In the genomic region with DNA sequence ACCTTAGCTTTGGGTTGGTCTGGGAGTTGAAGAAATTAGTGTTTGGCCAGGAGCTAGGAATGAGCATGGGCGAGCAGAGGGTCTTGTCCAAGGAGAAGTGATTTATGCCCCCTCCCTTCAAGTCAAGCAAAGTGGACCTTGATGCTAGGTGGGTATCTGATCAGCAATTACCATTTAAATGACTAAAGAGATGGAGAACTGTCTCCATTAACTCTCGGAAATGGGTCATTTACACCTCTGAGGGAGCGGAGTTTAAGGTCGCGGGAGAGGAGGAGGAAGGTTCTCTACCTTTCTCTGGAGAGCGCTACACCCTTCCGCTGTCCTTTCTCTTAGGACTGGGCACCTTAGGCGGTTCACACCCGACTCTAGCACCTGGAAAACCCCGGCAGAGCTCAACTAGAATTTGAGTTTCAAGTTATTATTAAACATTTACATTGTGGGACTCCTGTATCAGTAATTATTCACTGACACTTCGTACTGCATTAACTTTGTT, we compare ENCODE assay signal across 7 mouse cellular contexts. TPM values are rescaled to one million over a fixed set of nuclear protein-coding genes. Genes with fewer than 3 reads are reported as not detected.
DNase-seq lines count a peak whose midpoint lies in the region; ATAC-seq and TF ChIP-seq lines count a peak whose summit lies in the region.

A gene (minus strand): TSS at position 97 of the 493 bp plus-strand sequence.

- no peaks in the 10 kb centered on the region for H3K36me3 ChIP-seq in forebrain, postnatal 0 days (ENCODE audit: insufficient read depth)
- no peaks in the 10 kb centered on the region for H3K36me3 ChIP-seq in limb, embryonic 11.5 days (ENCODE audit: control insufficient read depth, insufficient read depth, low read length)
- no peaks in the 10 kb centered on the region for H3K36me3 ChIP-seq in stomach, postnatal 0 days (ENCODE audit: control insufficient read depth, insufficient read depth, low read length)

- H3K4me2 ChIP-seq in forebrain, postnatal 0 days (ENCODE audit: low read depth): peak within 1 kb of the TSS; percentile 96
- peak within 1 kb of the TSS; percentile 95 for H3K4me2 ChIP-seq in limb, embryonic 11.5 days (ENCODE audit: low read depth, severe bottlenecking)
- peak within 1 kb of the TSS; percentile 96 for H3K4me2 ChIP-seq in stomach, postnatal 0 days (replicated peaks; ENCODE audit: low read depth)

- no peak within 1 kb of the TSS for H3K27ac ChIP-seq in forebrain, postnatal 0 days (ENCODE audit: low read depth, low read length)
- no peak within 1 kb of the TSS for H3K27ac ChIP-seq in limb, embryonic 11.5 days (replicated peaks; ENCODE audit: low read depth, low read length)
- no peak within 1 kb of the TSS for H3K27ac ChIP-seq in stomach, postnatal 0 days (replicated peaks)

- no peak for TF ChIP-seq EP300 in stomach, postnatal 0 days (optimal IDR thresholded peaks at IDR 0.05)

- no peaks in the 10 kb centered on the region for H3K9me3 ChIP-seq in forebrain, postnatal 0 days (ENCODE audit: low read length)
- H3K9me3 ChIP-seq in limb, embryonic 11.5 days (ENCODE audit: control insufficient read depth, low read length): no peaks in the 10 kb centered on the region
- H3K9me3 ChIP-seq in stomach, postnatal 0 days (ENCODE audit: control insufficient read depth, low read length): no peaks in the 10 kb centered on the region

- H3K27me3 ChIP-seq in forebrain, postnatal 0 days (ENCODE audit: insufficient read depth, low read length): peaks cover 37% of the 10 kb centered on the region
- peaks cover 56% of the 10 kb centered on the region for H3K27me3 ChIP-seq in limb, embryonic 11.5 days (ENCODE audit: control insufficient read depth, insufficient read depth, low read length)
- no peaks in the 10 kb centered on the region for H3K27me3 ChIP-seq in stomach, postnatal 0 days (ENCODE audit: control insufficient read depth, insufficient read depth, low read length)

- WGBS in forebrain, postnatal 0 days: 26% methylated on average over 11 of the region's 11 CpGs
- WGBS in limb, embryonic 11.5 days: 3% methylated on average over 11 of the region's 11 CpGs
- WGBS in stomach, postnatal 0 days: 24% methylated on average over 11 of the region's 11 CpGs

- ATAC-seq in forebrain, postnatal 0 days: no peak
- no peak for ATAC-seq in limb, embryonic 11.5 days (ENCODE audit: insufficient number of reproducible peaks, low FRiP score, low TSS enrichment, low read depth)
- no peak for ATAC-seq in stomach, postnatal 0 days (ENCODE audit: low FRiP score, low TSS enrichment)

- DNase-seq in urinary bladder, adult 2 months (ENCODE audit: low spot score): no peak
- no peak for DNase-seq in urinary bladder, postnatal 25 days (ENCODE audit: low spot score)
- DNase-seq in forebrain, postnatal 0 days: no peak
- DNase-seq in limb, embryonic 11.5 days (ENCODE audit: low spot score): no peak
- no peak for DNase-seq in stomach, postnatal 0 days (ENCODE audit: low spot score)
- no peak for DNase-seq in Muller cell, postnatal 12 days (ENCODE audit: inconsistent ontology term)
- DNase-seq in embryo, embryonic 11 days: no peak

- H3K9ac ChIP-seq in forebrain, postnatal 0 days: peak within 1 kb of the TSS; percentile 52
- H3K9ac ChIP-seq in limb, embryonic 11.5 days (ENCODE audit: low read length): peak within 1 kb of the TSS; percentile 40; the same call in 1 of the 2 replicates
- H3K9ac ChIP-seq in stomach, postnatal 0 days (ENCODE audit: low read length): peak within 1 kb of the TSS; percentile 57

- peaks cover 6% of the 10 kb centered on the region; the same call in 1 of the 2 replicates for H3K4me1 ChIP-seq in forebrain, postnatal 0 days (ENCODE audit: insufficient read depth)
- H3K4me1 ChIP-seq in limb, embryonic 11.5 days (ENCODE audit: control insufficient read depth, insufficient read depth, low read length): peaks cover 13% of the 10 kb centered on the region; the same call in 1 of the 2 replicates
- 0 out of 2 replicates have a peak, but pooled peaks cover 3% of the 10 kb centered on the region for H3K4me1 ChIP-seq in stomach, postnatal 0 days (replicated peaks; ENCODE audit: control insufficient read depth, insufficient read depth)

- peak within 1 kb of the TSS; percentile 51 for H3K4me3 ChIP-seq in forebrain, postnatal 0 days (ENCODE audit: low read depth, low read length)
- peak within 1 kb of the TSS; percentile 48 for H3K4me3 ChIP-seq in limb, embryonic 11.5 days (ENCODE audit: low read depth, low read length)
- peak within 1 kb of the TSS; percentile 52 for H3K4me3 ChIP-seq in stomach, postnatal 0 days (ENCODE audit: low read depth, low read length)

- TF ChIP-seq CTCF in forebrain, postnatal 0 days (IDR thresholded peaks at IDR 0.05; ENCODE audit: low read depth): no peak
- no peak for TF ChIP-seq CTCF in stomach, postnatal 0 days (IDR thresholded peaks at IDR 0.05; ENCODE audit: low read depth)

RNA-seq across cellular contexts. Expression of the gene that starts here (rescaled TPM):
- polyA plus RNA-seq in urinary bladder, adult 2 months (2012; rRNA removed): 17.7 and 25.2 TPM in 2 replicates
- total RNA-seq in forebrain, postnatal 0 days (2014; rRNA removed): 22.9 and 35.5 TPM in 2 replicates
- polyA plus RNA-seq in forebrain, postnatal 0 days (2015; fragmentation: Nextera tagmentation; extraction: Ambion mirVana): 4.0 and 6.0 TPM in 2 replicates
- polyA plus RNA-seq in limb, embryonic 11.5 days (2014; fragmentation: Nextera tagmentation; extraction: Ambion mirVana): 3.3 and 5.4 TPM in 2 replicates
- polyA plus RNA-seq in stomach, postnatal 0 days (2015; fragmentation: Nextera tagmentation; extraction: Ambion mirVana): 7.4 and 8.5 TPM in 2 replicates
